Mouse (Mus musculus): ENCODE data around the gene Efcab9.

Efcab9 gene

DNA sequence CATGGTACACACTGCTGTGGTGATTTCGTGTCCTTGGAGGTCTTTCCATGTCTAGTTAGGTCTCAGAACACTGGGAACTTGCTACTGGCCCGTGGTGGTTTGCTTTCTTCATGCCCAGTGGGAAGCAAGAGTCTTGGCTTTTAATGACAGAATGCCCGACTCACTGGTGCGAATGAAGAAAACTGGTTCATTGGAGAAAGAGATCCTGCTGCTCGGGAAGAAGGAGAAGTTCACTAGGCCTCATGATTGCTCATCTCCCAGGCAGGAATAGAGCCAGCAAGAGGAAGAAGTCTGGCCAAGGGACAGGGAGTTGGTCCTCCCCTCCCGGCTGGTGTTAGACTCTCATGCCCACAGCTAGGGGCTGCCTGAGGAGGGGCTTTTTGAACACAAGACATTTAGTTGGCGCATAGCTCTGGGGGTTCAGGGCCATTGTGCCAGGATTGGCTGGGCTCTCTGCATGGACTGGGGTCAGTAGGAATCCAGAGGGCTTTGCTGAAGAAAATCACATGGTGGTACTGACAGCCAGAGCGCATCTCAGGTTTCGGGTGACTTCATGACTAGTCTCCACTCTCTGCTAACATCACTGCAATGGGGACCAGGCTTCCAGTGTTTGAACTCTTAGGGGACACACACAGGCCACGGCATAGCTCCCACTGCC lies 24.6 kb upstream of the Efcab9 start:
- DNase-seq (ENCODE audit: low spot score), result no peak

DNA sequence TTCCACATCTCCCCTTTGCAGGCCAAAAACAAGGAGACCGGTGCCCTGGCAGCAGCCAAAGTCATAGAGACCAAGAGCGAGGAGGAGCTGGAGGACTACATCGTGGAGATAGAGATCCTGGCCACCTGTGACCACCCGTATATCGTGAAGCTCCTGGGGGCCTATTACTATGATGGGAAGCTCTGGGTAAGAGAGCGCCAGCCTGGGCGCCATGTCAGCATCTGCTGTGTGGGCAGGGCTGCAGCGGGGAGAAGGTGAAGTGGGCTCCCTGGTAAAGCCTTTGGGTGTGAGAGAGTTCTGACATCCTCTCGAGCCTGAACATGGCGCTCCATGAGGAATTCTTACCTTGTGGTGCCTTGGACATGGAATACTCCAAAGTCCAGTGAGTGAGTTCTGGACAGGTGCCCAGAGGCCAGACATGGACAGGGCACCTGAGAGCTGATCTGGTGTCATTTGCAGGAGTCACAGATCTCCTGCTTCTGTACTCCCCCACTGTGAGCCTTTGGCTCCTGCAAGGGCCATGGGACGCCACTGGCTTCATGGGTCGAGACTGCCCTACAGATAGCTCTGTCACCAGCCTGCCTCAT lies 23.3 kb upstream of the Efcab9 start:
- DNase-seq (ENCODE audit: low spot score), result no peak

DNA sequence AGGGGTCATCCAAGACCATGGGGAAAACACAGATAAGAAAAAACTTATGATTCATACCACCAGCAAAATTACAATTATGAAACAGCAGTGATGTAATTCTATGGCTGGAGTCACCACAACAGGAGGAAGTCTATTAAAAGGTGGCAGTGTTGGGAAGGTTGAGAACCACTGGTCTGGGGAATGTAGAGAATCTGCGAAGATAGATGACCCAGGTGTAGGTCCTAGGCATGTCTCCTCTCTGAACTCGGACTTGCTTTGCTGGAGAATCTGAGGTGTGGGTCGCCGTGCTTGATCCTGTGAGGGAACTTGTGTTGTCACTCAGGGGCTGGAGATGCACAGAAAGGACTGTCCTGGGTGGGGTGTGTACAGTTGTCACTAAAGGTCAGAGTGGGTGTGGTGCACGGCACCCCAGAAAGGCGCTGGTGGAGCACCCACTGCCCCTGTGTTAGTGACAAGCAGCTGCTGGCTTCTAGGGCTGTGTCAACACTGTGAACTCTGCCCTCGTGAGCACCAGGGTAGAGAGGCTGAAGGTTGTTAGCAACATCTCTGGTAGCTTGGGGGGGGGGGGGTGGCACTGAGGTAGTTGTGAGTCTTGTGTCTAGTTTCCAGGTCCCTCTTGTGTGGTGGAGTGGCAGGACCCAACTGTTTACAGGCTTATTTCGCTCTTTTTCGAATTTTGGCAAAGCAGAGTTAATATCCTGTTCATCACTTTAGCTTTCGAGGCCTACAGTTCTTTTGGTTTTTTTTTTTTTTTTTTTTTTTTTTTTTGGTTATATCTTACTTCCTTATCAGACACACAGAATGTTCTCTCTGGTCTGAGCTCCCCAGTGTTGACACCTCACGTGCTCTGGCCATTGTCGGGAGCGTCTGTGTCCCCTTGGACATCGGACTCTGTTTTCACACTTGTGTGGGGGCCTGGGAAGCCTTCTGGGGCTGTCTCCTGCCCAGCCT lies 22.5 kb upstream of the Efcab9 start:
- no peak for DNase-seq (ENCODE audit: low spot score)

DNA sequence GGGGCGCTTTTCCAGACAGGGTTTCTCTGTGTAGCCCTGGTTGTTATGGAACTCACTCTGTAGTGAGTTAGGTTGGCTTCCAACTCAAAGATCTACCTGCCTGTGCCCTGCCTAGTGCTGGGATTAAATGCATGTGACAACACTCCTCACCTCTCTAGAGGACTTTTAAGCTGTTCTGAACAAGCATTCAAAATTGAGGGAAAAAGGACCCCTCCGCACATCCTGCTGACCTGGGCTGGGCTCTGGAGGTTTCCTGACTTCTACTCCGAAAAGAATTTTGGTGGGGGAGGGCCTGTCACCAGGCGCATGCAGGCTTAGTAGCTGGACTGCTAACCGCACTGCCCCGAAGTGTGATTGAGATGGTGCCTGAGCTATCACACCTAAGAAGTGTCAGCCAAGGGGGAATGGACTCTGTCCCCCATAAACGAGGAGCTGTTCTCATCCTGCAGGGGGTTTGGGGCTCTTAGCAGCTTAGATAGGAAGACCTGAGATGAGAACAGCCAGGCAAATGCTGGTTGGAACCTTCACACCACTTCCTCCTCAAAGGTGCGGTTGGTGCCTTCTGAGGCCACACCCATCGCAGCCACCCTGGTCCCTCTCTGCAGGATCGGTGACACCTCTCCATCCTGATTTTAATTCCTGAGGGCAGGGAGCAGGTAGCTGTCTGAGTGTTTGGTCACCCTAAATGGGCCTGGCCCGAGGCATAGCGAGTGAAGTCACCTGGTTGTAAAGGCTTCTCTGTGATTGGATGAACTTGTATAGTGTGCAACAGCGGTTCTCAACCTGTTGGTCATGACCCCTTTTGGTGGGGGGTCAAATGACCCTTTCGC lies 21.6 kb upstream of the Efcab9 start:
- DNase-seq (ENCODE audit: low spot score), result no peak

DNA sequence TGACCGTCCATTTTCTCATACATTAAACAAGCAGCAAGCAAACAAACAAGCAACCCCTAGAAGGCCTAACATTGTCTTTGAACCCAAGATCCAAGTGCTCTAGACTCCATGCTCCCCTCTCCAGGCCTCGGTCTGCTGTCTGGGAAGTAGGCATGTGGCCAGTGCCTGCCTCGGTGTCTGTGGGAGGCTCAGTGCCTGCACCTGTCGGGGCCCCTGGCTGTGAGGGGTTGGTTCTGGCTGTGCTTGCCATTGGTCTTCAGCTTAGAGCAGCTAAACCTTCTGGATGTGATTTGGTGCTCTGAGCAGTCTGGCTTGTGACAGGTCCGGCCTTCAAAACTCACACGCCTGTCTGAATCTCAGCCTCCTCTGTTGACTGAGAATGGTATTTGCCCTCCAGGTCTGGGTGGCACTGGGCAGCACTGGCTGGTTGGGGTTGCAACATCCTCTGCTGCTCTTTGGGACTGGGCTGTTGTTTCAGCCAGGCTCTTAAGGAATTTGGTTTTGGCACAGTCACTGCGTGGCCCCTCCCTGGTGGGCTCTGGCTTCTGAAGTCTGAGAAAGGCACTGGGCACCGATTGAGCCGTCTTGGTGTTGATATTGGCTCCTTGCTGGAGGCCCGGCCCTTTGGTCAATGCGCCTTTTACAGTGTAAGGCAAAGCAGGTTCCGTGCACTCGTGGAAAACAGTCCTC lies 20.7 kb upstream of the Efcab9 start:
- no peak for DNase-seq (ENCODE audit: low spot score)

DNA sequence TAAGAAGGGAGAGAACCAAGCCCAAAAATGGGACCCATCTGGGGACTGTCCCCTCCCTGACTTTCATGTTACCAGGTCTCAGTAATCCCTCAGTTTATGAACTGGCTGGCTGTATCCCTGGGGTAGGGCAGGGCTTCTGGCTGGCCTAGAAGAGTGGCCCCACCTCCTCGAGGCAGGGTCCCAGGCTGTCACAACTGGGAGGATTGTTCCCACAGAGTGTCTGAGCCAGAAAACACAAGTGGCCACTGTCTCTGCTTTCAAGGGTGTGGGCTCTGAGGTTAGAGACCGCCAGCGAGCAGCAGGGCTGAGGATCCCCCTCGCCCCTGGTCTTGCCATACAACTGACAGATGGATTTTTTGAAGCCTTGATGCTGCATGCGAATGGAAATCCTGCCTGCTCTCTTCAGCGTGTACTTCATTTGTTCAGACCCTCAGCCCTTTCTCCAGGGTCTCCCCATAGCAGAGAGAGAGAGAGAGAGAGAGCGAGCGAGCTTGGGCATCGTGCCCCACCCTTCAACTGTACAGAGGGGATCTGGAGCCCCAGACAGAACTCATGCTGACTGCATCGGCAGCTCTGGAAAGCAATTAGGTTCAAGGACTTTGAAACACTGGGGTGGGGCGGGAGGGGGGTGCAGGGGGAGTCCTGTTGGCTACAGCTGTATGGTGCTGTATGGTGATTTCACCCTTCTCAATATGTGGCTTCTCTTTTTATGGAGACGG lies 19.9 kb upstream of the Efcab9 start:
- DNase-seq (ENCODE audit: low spot score), result no peak

DNA sequence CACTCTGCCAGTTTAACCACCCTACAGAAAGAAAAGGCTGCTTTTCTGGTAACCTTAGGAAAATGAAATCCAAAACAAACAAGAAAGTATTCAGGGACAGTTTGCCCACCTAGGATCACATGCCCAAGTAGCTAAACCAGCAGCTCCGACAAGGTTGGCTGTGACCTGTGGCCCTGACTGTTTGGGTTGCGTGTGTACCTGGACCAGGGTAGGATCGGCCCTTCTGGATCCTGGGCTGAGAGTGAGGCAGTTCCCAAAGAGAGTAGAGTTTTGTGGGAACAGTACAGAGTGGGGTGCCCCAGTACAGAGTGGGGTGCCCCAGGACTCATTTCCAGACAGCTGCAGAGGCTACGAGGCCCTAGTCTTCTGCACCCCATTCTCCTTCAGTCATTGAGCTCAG lies 19.2 kb upstream of the Efcab9 start:
- DNase-seq (ENCODE audit: low spot score), result no peak

DNA sequence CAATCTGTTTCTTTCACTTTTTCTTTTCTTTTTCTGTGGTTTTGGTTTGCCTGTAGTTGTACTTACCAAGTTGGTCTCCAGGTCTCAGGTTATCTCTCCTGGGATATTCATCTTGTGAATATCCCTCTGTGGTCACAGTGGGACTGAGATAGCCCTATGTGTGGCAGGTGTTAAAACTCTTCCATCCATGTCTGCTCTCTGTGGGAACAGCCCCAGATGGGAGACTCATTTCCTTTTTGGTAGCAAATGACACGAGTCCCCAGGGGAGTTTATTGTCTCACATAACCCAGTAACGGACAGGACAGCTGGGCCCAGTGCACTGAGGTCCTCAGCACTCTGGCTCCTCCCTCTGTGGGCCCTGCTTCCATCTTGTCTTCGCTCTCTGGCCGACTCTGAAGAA lies 18.2 kb upstream of the Efcab9 start:
- DNase-seq (ENCODE audit: low spot score), result no peak

DNA sequence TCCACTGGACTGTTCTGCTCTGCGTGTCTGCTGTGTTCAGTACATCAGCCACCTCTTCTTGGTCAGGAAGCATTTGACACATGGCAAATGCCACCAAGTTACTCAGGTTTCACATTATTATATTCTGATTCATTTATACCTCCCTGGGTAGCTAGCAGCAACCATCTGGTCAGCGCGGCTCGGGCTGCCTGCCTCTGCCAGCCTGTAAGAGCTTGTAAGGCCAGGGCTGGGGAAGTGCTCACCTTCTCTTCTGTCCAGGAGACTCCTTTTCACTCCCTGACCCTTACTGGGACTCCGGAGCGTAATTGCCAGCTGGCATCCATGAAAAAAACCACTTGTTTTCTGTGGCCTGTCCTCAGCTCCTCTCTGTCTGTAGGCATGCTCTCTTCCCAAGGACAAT lies 17.4 kb upstream of the Efcab9 start:
- DNase-seq (ENCODE audit: low spot score), result no peak

DNA sequence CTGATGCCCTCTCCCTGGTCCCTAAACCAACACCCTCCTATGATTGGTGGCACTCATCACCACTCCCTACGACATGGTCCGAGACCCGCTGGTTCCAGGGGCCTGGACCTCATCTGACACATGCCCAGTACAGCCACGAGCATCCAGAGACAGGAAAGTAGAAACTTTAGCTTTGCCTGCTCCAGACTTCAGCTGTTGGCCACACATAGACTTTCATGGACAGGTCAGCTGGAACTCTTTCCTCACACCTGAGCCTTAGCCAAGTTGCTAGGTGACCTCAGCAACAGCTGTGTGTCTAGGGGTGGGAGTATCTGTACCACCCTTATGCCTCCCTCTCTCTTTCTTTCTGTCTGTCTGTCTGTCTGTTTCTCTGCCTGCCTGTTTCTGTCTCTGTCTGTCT lies 16.4 kb upstream of the Efcab9 start:
- no peak for DNase-seq (ENCODE audit: low spot score)

DNA sequence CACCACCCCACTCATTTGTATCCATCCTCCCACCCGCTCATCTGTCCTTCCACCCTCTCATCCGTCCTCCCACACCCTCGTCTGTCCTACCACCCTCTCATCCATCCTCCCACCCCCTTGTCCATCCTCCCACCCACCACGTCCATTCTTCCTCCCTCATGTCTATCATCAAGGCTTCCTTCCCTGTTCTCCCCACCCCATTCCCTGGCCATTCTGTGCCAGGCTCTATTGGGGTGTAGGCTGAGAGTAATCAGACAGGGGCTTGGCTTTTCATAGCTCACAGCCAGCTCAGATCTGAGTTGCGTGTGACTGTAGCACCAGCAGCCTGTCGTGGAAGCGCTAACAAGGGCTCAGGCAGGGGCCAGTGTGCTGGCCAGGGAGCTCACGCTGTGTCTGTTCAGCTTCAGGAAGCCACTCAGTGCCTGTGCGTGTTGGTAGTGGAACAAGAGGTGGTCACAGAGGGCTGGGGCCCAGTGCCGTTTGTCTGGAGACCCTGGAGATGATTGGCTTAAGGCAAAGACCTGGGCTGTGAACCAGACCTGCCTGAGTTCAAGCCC lies 15.6 kb upstream of the Efcab9 start:
- DNase-seq (ENCODE audit: low spot score), result no peak

DNA sequence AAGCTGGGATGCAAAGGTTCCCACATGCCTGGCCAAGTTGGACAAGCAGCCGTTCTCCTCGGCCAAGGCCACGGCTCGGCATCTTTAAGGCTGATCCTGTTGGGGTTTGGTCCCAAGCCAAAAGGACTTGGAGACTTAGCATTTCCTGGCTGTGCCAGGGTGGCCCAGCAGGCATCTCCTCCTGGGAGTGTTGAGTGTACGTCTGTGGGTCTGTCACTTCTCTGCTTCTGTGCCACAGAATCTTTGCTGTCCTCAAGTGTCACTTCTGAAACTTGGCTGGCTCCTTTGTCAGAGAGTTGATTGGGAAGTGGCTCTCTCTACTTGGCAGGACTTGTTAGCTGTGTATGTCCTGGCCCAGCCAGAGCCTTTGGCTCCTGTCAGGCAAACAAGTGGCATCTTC lies 14.6 kb upstream of the Efcab9 start:
- DNase-seq (ENCODE audit: low spot score), result no peak

DNA sequence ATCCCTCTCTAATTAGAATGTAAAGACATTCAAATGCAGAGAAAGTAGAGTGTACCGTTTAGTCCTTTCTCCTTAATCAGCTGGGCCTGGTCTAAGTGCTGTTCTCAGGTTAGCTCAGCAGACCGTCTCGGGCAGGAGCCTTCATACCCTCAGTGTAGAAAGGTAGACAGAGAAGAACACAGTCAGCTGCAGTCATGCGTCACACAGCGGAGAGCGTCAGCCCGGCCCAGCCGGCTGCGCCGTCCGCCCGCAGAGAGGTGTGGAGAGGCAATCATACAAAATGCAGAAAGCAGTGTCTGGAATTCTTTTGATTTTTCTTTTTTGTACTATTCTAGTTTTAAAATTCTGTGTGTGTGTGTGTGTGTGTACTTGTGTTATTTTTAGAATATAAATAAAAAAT lies 13.7 kb upstream of the Efcab9 start:
- no peak for DNase-seq (ENCODE audit: low spot score)

DNA sequence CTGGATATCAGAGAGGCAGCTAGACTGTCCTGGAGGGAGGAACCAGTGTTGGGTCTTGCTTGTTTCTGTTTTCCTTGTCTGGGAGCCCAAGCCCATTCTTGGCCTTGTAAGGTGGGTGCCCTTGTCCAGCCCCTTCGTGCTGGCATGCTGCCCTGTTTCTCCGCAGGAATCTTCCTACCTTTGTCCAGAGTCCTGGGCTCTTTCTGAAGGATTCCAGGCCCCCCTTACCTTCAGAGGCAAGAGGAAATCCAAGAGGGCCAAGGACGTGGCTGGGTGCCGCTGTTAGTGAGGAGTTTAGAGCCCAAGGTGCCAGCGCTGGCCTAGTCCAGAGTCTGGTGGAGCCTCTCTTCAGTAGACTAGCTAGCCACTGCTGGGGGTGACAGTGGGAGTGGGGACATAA lies 12.6 kb upstream of the Efcab9 start:
- DNase-seq (ENCODE audit: low spot score), result no peak

DNA sequence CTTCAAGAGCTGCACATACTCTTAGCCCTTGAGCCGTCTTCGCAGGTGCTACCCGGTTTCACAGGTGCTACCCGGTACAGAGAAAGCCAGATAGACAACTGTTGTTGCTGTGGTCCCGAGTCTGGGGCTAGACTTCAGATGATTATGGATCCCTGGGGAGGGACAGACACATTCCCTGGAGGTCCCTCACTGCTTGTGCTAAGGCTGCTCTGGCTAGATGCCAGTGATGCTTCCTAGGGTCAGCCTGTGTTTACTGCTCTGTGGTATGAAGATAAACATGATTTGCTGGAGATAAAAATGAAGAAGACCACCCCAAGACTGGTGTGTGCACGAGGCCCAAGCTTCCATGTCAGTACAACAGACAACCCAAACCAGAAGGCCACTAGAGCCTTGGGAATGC lies 12.2 kb upstream of the Efcab9 start:
- DNase-seq (ENCODE audit: low spot score), result no peak

DNA sequence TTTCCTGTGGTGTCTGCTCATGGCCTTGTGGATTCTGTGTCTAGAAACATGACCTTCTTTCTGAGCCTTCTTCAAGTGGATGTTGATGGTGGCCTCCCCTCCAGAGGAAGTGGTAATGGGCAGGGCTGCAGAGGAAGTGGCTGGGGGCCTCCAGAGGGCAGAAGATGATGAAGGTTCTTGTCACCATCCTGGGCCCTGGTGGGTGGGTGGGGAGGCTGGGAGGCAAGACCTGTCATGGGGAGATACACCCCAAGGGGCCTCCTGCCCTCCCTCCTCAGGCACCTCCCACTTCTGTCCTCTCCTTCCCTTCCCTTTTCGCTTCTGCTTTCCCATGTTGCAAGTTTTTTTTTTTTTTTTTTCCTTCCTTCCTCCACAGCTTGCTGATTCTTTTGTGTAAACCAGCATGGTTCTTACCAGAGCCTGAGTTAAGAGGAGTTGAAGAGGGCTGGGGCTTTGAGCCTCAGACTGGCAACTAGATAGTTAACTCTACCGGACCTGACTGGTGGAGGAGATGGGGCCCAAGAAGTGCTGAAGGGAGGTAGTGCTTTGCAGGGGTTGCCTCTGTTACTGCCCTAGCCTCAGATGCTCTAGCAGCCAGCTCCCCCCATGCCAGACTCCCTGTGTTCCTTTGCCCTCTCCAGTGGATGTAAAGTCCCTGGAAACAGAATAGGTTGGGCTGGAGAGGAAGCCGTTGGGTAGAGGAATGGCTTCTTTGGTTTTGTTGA lies 11.0 kb upstream of the Efcab9 start:
- DNase-seq (ENCODE audit: low spot score), result no peak

DNA sequence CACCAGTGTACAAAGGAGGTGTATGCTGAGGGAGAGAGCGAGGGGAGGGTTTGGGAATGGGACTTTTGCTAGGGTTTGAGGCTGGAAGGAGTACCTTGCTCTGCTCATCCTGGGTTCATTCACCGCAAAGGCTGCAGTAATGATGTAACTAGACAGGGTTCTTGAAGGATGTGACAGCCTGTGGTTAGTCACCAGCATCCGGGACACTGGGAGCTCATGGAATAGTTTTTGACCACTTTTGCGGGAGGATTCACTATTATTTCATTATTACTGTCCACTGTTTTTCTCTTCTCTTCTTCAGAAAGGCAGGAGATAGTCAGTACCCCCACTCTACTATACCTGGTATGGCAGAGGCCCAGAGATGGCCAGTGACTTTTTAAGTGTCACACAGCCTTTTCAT lies 10.3 kb upstream of the Efcab9 start:
- DNase-seq (ENCODE audit: low spot score), result no peak

DNA sequence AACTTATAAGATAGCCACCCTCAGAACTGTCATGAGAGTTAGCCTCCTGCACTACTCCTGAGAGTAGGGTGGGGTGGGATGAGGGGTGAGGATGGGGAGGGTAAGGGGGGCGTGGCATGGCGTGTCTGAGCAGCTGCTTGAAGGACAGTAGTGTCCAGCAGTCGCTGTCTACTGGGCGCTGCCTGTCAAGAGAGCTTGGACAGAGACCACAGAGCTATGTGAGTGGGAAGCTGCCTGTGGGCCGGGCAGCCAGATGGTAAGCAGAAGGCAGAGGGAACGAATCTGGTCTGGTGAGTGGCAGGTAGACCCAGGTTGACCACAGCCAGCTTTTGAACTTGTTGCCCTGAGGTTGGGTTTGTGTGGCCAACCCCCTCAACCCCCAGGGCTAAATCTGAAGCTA lies 8.6 kb upstream of the Efcab9 start:
- DNase-seq (ENCODE audit: low spot score), result no peak

DNA sequence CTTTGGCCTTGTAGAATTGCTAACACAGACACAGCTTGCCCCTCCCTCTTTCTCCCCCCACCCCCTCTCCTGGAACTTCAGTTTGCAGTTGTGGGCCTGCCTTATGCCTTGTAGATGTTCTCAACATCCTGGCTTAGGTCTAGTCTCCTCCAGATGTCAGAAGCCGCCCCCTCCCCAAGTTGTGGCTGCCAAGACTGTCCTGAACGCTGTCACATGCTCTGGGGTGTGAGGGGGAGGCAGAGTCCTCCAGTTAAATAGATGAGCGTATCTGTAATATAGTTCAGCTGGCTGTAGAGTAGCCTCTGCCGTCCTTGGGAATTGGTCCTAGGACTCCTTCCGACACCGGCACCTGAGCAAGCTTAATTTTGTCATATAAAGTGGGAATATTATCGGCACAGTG lies 7.8 kb upstream of the Efcab9 start:
- DNase-seq (ENCODE audit: low spot score), result no peak

DNA sequence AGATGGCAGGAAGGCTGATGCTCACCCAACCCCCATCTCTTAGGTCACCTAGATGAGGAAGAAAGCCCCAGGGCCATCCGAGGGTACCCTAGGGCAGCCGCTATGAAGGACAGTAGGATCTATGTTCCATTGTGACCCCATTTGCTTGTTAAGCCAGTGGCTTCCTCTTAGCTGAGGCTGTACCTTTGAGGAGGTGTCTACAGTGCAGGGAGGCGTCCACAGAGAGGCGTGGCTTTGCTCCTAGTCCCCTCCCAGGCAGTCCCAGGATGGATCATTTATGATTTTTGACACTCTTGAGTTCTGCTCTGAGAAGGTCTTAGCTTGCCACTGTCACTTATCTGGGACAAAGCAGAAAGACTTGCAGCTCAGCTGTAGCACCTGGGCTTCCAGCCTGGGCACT lies 7.0 kb upstream of the Efcab9 start:
- DNase-seq (ENCODE audit: low spot score), result no peak
